Mouse (Mus musculus): ENCODE measurements around the gene Tppp. TPM values are rescaled to one million over a fixed set of nuclear protein-coding genes. Genes with fewer than 3 reads are reported as not detected.

Gene Tppp
- total RNA-seq, 2 experiments from 2014 or later: 11.0 to 12.7 TPM

Other genes starting within 250 kb of the Tppp start
- 1 to 10 TPM; 2.9 to 5.0 TPM for gene Nkd2, start 161.8 kb upstream of the Tppp start, total RNA-seq (2021)
- gene Trip13, start 71.6 kb upstream of the Tppp start, total RNA-seq (2021): 1 to 10 TPM; 5.1 to 7.4 TPM
- gene Brd9, start 71.6 kb upstream of the Tppp start, total RNA-seq (2021): 10 to 100 TPM; 25.8 to 29.1 TPM
- gene Zdhhc11, start 45.6 kb upstream of the Tppp start, total RNA-seq (2021): not detected
- gene Cep72, start 52.9 kb downstream of the Tppp start, total RNA-seq (2021): 1 to 10 TPM; 2.1 to 5.0 TPM
- under 1 TPM; 0.73 to 0.76 TPM for gene Slc9a3, start 112.0 kb downstream of the Tppp start, total RNA-seq (2021)
- 10 to 100 TPM; 39.0 to 43.5 TPM for gene Exoc3, start 199.3 kb downstream of the Tppp start, total RNA-seq (2021)

Data from gastrocnemius, postnatal 4 days (tissue).